Mouse (Mus musculus) neural tube, embryonic 14.5 days (tissue): Measurements from ENCODE around the gene Mlec. TPM values are rescaled to one million over a fixed set of nuclear protein-coding genes. Genes with fewer than 3 reads are reported as not detected.

Experiments used
- ATAC-seq: fragments of 200-750 bp; cut with Nextera tagmentation; 2 replicates; pipeline ENCODE4 v1.8.0; 2017; ENCODE audit warnings: low read depth, mild to moderate bottlenecking, moderate TSS enrichment, moderate library complexity
- H3K27ac ChIP-seq: fragments of 300-500 bp; sonication (generic); 2 replicates; pipeline ENCODE4 v1.5.1; 2014; ENCODE audit warnings: low read depth, mild to moderate bottlenecking, control low read depth, low read length, moderate library complexity, mixed read lengths
- H3K27me3 ChIP-seq: fragments of 300-500 bp; sonication (generic); 2 replicates; pipeline ENCODE4 v1.6.1; 2014; ENCODE audit warnings: low read length; ENCODE audit not compliant: control insufficient read depth, insufficient read depth
- H3K36me3 ChIP-seq: fragments of 300-500 bp; sonication (generic); 2 replicates; pipeline ENCODE4 v1.6.1; 2014; ENCODE audit warnings: low read length, mixed read lengths; ENCODE audit not compliant: control insufficient read depth, insufficient read depth
- H3K4me1 ChIP-seq: fragments of 300-500 bp; sonication (generic); 2 replicates; pipeline ENCODE4 v1.6.1; 2014; ENCODE audit warnings: low read length; ENCODE audit not compliant: control insufficient read depth, insufficient read depth
- H3K4me2 ChIP-seq: fragments of 300-500 bp; sonication (generic); 2 replicates; pipeline ENCODE4 v1.6.1; 2014; ENCODE audit warnings: mild to moderate bottlenecking, low read depth, low read length, control low read depth
- H3K4me3 ChIP-seq: fragments of 300-500 bp; sonication (generic); 2 replicates; pipeline ENCODE4 v1.5.1; 2014; ENCODE audit warnings: low read depth, low read length, control low read depth, mixed read lengths
- H3K9ac ChIP-seq: fragments of 300-500 bp; sonication (generic); replicated peaks from 2 replicates; pipeline ENCODE4 v1.6.1; 2014; ENCODE audit warnings: low read depth, mild to moderate bottlenecking, control low read depth, low read length, mixed read lengths
- H3K9me3 ChIP-seq: fragments of 300-500 bp; sonication (generic); 2 replicates; pipeline ENCODE4 v1.6.1; 2016; ENCODE audit warnings: low read length; ENCODE audit not compliant: control insufficient read depth
- WGBS: fragments of 180-500 bp; shearing (Covaris S2); extraction: QIAGEN DNeasy Blood & Tissue Kit; methylation state at CpG from one replicate; pipeline ENCODE4 v1.1.7; 2014; 5-methylcytosine and 5-hydroxymethylcytosine counted together
- polyA plus RNA-seq: library from polyadenylated mRNA; unstranded; fragments of >200 nt; fragmentation: Nextera tagmentation; extraction: Ambion mirVana; gene quantifications from 2 replicates; pipeline ENCODE4 v1.2.1, GENCODE M21; 2014

Gene Mlec
- polyA plus RNA-seq, 1 experiment from 2014 or later, result 23.9 TPM

DNA sequence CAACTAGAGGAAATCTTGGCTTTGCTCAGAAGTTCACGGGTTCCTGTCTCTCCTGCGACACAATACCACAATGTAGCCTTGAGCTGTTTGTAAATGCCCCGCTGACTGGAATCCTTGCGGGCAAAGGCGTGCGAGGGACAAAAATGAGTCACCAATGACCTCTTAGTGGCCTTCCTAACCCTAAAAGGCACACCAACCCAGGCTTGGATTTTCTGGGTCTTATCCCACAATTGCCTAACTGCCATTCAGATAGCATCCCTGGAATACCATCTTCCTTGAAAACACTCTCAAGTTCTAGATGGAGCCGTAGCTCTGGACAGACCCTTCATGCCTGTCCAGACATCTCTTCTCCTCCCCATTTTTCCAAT is 34.8 kb upstream of the Mlec start:
- H3K36me3 ChIP-seq, result no peaks in the 10 kb centered on the region

DNA sequence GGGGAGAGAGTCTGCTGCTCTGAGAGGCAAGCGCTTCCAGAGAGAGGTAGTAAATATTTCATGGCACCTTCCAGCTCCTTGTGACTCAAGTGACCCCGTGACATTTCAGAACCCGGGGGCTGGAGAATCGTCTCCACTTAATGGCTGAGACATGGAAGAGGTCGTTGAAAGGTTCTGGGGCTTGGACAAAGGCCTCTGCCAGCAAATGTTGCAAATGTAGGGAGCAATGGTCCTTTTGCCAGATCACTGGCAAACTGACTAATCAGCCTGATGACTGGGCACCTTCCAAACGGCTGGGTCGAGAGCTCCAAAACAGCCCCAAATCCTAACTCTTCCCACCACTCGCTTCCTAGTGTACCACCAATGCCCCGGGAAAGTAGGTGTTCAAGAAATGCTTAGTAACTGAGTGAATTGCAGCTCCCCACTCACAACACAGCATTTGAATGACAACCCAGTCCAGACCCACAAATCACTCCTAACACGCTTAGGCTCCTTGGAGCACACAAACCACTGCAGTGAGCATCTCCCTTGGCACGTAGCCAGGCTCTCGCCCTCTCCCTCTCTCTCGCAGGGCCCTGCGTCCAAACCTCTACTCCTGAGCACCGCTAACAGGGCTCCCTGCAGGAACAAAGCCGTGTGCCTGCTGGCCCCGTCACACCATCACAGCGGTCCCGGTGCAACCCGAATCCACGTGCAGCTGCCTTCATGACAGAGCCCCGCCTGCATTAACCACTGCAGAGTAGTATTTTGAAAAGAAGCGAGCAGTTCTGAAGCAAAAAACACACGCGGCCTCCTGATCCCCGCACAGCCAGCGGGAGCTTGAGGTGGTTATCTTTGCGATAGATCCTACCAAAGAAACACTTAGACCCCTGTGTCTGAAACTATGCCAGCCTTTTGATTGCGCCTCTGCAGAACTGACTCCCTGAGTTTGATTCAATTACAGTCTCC is 34.2 kb upstream of the Mlec start:
- Histone ChIP-seq H3K9me3 (no peaks in the 10 kb centered on the region), H3K4me3 (peak overlapping the region; percentile 63), H3K4me2 (peak overlapping the region; percentile 99), H3K9ac (peak overlapping the region; percentile 86), H3K36me3 (no peaks in the 10 kb centered on the region), H3K27ac (peak overlapping the region; percentile 24; the same call in 1 of the 2 replicates), H3K27me3 (no peaks in the 10 kb centered on the region), H3K4me1 (peaks cover 19% of the 10 kb centered on the region)
- ATAC-seq, result no peak
- WGBS, result 5% methylated on average over 29 of the region's 29 CpGs

More for the DNA sequence above, 34.8 kb upstream of the Mlec start:
- ATAC-seq, result no peak
- peaks cover 19% of the 10 kb centered on the region for H3K4me1 ChIP-seq
- peak overlapping the region; percentile 86 for H3K9ac ChIP-seq
- no peaks in the 10 kb centered on the region for H3K27me3 ChIP-seq
- H3K4me2 ChIP-seq, result peak overlapping the region; percentile 99
- H3K27ac ChIP-seq, result no peak overlapping the region; the same call in 1 of the 2 replicates
- H3K9me3 ChIP-seq, result no peaks in the 10 kb centered on the region
- peak overlapping the region; percentile 63 for H3K4me3 ChIP-seq
- 7% methylated on average over 7 of the region's 7 CpGs for WGBS

DNA sequence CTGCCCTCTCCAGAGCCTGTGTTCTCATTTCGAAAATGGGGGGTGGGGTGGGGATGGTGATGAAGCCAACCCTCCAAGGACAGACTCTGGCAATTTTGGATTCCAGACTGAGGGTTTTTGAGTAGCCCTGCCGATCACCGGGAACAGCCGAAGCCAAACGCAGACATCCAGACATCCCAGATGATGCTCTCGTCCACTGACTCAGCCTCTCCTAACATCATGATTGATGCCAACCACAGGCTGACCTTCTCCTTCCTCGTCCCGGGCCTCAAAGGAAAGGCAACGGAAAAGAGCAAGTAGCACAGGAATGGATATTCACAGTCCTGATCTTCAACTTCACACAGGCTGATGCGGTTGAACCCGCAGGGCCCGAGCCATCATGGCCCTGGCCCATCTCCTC is 32.1 kb upstream of the Mlec start:
- no peak for ATAC-seq
- H3K27ac ChIP-seq, result no peak overlapping the region
- WGBS, result 75% methylated on average over 12 of the region's 12 CpGs
- no peaks in the 10 kb centered on the region for H3K36me3 ChIP-seq
- peaks cover 28% of the 10 kb centered on the region for H3K4me1 ChIP-seq
- H3K9me3 ChIP-seq, result no peaks in the 10 kb centered on the region
- no peak overlapping the region for H3K9ac ChIP-seq
- no peaks in the 10 kb centered on the region for H3K27me3 ChIP-seq
- no peak overlapping the region for H3K4me3 ChIP-seq
- H3K4me2 ChIP-seq, result 0 out of 2 replicates have a peak overlapping the region, but pooled peaks have one; percentile 8

DNA sequence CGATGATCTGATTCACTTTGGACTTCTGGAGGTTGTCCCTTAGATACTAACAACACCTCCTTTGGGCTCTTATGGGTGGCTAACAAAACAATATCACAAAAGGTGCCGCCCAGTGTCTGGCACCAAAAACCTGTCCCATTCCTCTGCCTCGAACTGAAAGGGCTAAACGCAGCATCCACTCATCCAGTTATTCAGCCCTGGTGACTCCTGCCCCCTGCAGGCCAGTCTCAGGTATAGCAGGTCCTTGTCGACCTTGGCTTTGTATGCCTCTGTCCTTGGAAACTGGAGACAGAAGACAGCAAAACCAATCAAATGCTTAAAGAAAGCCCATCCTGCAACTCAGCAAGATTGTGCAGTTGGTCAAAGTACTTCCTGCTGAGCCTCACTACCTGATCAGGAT is 30.8 kb upstream of the Mlec start:
- Histone ChIP-seq H3K4me1 (peaks cover 33% of the 10 kb centered on the region), H3K9ac (no peak overlapping the region), H3K4me3 (no peak overlapping the region), H3K9me3 (no peaks in the 10 kb centered on the region), H3K27ac (no peak overlapping the region), H3K36me3 (no peaks in the 10 kb centered on the region), H3K27me3 (no peaks in the 10 kb centered on the region), H3K4me2 (no peak overlapping the region)
- ATAC-seq, result no peak
- WGBS, result 51% methylated on average over 5 of the region's 5 CpGs

DNA sequence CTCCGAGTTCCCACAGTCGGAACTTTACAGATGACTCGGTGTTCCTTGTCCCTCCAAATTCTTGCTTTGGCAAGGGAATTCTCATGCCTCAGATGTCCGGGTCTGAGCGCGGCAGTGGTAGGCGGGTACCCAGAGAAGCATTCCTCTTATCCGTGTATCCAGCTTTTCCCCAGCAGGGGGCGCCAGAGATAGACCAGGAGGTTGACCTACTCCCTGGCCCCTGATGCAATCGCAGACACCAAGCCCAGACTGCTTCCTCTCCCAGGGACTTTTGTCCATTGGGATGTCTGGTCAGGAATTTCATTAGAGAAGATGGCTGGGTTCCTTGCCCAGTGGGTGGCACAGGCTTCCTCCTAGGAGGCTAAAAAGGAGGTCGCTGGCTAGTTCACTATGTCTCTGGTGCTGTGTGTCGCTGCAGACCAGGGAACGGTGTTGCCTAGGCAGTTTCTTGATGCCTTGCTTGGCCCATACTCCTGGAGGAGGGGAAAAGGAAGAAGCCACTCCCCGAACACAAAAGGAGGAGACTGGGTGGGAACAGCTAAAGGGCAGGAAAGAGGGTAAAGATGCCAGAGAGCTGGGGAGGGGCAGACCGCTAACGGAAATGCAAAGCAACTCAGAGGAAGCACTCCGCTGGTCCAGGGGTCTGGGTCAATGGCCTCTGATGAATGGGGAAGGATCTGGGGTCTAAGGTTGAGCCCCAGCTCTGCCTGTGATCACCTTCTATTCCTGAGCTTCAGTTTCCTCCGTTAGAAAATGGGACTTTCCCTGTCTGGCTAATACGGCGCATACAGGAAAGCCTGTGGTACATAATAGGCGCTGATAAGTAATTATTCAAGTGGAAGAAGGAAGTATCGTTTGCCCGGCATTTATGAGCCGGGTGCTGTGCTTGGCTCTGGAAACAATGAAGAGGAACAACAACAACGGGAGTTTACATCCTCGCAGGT is 29.5 kb upstream of the Mlec start:
- 12% methylated on average over 26 of the region's 26 CpGs for WGBS
- Histone ChIP-seq H3K9me3 (no peaks in the 10 kb centered on the region), H3K4me2 (peak overlapping the region; percentile 32), H3K4me3 (no peak overlapping the region), H3K9ac (no peak overlapping the region), H3K27me3 (no peaks in the 10 kb centered on the region), H3K36me3 (no peaks in the 10 kb centered on the region), H3K4me1 (peaks cover 25% of the 10 kb centered on the region), H3K27ac (peak overlapping the region; percentile 65)
- ATAC-seq, result peak; percentile 78

DNA sequence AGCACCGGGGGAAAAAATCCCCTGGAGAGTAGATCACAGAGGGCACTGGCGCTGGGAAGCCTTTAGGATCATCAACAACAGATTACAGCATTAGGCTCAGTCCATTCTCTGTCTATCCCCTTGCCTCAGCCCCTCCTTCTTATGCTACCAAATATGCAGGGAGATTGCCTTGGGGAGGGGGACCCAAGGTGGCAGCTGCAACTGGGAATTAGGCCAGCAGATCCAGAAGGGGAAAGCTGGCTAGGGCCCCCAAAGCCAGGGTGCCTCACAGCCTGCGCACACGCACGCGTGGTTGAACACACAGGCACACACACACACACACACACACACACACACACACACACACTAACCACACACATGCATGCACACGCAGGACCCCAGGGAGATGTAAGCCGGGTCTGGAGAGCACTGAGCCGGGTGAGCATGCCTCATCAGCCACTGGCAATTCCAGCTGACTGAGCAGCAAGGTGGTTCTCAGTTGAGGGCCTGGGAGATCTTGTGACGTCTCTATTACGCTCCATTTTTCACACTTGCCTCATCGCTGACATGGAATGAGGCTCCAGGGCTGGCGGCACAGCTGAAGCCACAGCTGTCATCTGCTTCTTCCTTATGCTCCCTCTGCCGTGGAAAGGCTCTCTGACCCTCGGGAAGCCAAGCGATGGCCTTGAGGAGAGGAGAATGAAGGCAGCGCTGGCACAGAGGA is 28.5 kb upstream of the Mlec start:
- Histone ChIP-seq H3K4me3 (no peak overlapping the region), H3K4me1 (peaks cover 18% of the 10 kb centered on the region), H3K4me2 (peak overlapping the region; percentile 32), H3K9ac (no peak overlapping the region), H3K27ac (peak overlapping the region; percentile 60; the same call in 1 of the 2 replicates), H3K9me3 (no peaks in the 10 kb centered on the region), H3K36me3 (no peaks in the 10 kb centered on the region), H3K27me3 (no peaks in the 10 kb centered on the region)
- ATAC-seq, result peak; percentile 58
- WGBS, result 30% methylated on average over 17 of the region's 17 CpGs

GRCm38 (mm10) chr5:115184726-115185125 is 26.7 kb upstream of the Mlec start:
- no peak for ATAC-seq
- no peaks in the 10 kb centered on the region for H3K9me3 ChIP-seq

DNA sequence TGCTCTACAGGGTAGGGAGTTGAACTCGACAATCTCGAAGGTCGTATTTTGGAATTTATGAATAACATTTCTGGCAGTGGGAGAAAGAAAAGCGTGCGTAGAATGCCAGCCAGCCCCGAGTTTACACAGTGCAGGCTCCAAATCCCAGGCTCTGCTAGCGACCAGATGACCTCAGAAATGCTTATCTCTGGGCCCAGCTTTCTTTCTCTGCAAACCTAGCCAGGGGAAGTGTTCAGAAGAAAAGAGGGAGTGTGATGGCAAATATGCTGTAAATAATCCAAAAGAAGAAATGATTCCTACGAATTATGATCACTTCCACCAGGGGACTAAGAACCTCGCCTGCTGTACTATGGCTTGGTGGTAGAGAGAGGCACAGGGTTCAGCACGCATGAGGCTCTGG is 25.5 kb upstream of the Mlec start:
- no peak overlapping the region for H3K27ac ChIP-seq
- no peak overlapping the region for H3K4me3 ChIP-seq
- ATAC-seq, result no peak

More at GRCm38 (mm10) chr5:115184726-115185125, 26.7 kb upstream of the Mlec start:
- Histone ChIP-seq H3K9ac (peak overlapping the region; percentile 29; the same call in 1 of the 2 replicates), H3K4me2 (peak overlapping the region; percentile 35), H3K36me3 (no peaks in the 10 kb centered on the region), H3K4me1 (peaks cover 14% of the 10 kb centered on the region), H3K27ac (0 out of 2 replicates have a peak overlapping the region, but pooled peaks have one; percentile 23), H3K4me3 (0 out of 2 replicates have a peak overlapping the region, but pooled peaks have one; percentile 6), H3K27me3 (no peaks in the 10 kb centered on the region)
- WGBS, result 26% methylated on average over 15 of the region's 15 CpGs

More for the DNA sequence above, 25.5 kb upstream of the Mlec start:
- Histone ChIP-seq H3K27me3 (no peaks in the 10 kb centered on the region), H3K9ac (no peak overlapping the region), H3K4me1 (peaks cover 14% of the 10 kb centered on the region), H3K4me2 (no peak overlapping the region), H3K36me3 (no peaks in the 10 kb centered on the region), H3K9me3 (no peaks in the 10 kb centered on the region)
- 86% methylated on average over 10 of the region's 10 CpGs for WGBS
